Mouse (Mus musculus): ENCODE results near the gene Gli2.

Gene Gli2

GRCm38 (mm10) chr1:118901868-118902586 is 151.4 kb downstream of the Gli2 start:
- no peak for DNase-seq (ENCODE audit: low spot score)

- DNase-seq (ENCODE audit: low spot score) = no peak
Observed at GRCm38 (mm10) chr1:118898351-118898750, 155.1 kb downstream of the Gli2 start.

- no peak for DNase-seq (ENCODE audit: low spot score)
Observed at GRCm38 (mm10) chr1:118895026-118895762, 158.2 kb downstream of the Gli2 start.

- no peak for DNase-seq (ENCODE audit: low spot score)
Observed at GRCm38 (mm10) chr1:118891395-118891794, 162.0 kb downstream of the Gli2 start.

- DNase-seq (ENCODE audit: low spot score) = no peak
Observed at GRCm38 (mm10) chr1:118890125-118890875, 163.1 kb downstream of the Gli2 start.

- no peak for DNase-seq (ENCODE audit: low spot score)
Observed at GRCm38 (mm10) chr1:118880781-118881247, 172.6 kb downstream of the Gli2 start.

GRCm38 (mm10) chr1:118878291-118878690 is 175.1 kb downstream of the Gli2 start:
- no peak for DNase-seq (ENCODE audit: low spot score)

GRCm38 (mm10) chr1:118875227-118875626 is 178.2 kb downstream of the Gli2 start:
- no peak for DNase-seq (ENCODE audit: low spot score)

- DNase-seq (ENCODE audit: low spot score) = no peak
Observed at GRCm38 (mm10) chr1:118873559-118873958, 179.9 kb downstream of the Gli2 start.

GRCm38 (mm10) chr1:118864735-118865134 is 188.7 kb downstream of the Gli2 start:
- no peak for DNase-seq (ENCODE audit: low spot score)

- DNase-seq (ENCODE audit: low spot score) = no peak
Observed at GRCm38 (mm10) chr1:118864031-118864430, 189.4 kb downstream of the Gli2 start.

GRCm38 (mm10) chr1:118858101-118858500 is 195.3 kb downstream of the Gli2 start:
- DNase-seq (ENCODE audit: low spot score) = no peak

- no peak for DNase-seq (ENCODE audit: low spot score)
Observed at GRCm38 (mm10) chr1:118830658-118831057, 222.8 kb downstream of the Gli2 start.

GRCm38 (mm10) chr1:118826614-118827013 is 226.8 kb downstream of the Gli2 start:
- no peak for DNase-seq (ENCODE audit: low spot score)

GRCm38 (mm10) chr1:118825467-118826219 is 227.8 kb downstream of the Gli2 start:
- no peak for DNase-seq (ENCODE audit: low spot score)

- DNase-seq (ENCODE audit: low spot score) = no peak
Observed at GRCm38 (mm10) chr1:118825035-118825434, 228.4 kb downstream of the Gli2 start.

GRCm38 (mm10) chr1:118822258-118822657 is 231.2 kb downstream of the Gli2 start:
- DNase-seq (ENCODE audit: low spot score) = no peak

GRCm38 (mm10) chr1:118815015-118815414 is 238.4 kb downstream of the Gli2 start:
- no peak for DNase-seq (ENCODE audit: low spot score)

- DNase-seq (ENCODE audit: low spot score) = no peak
Observed at GRCm38 (mm10) chr1:118810336-118810735, 243.1 kb downstream of the Gli2 start.

GRCm38 (mm10) chr1:118806727-118807126 is 246.7 kb downstream of the Gli2 start:
- DNase-seq (ENCODE audit: low spot score) = no peak

GRCm38 (mm10) chr1:118802166-118802565 is 251.3 kb downstream of the Gli2 start:
- DNase-seq (ENCODE audit: low spot score) = no peak
